Mouse (Mus musculus) adrenal gland, postnatal 14 days (tissue): ENCODE measurements at regions not wholly inside any gene's neighbourhood (a gene's known extent, or its start where the extent isn't known, plus 50 kb on each side); places are given as distances from the start of the nearest gene placed in this dataset.
"Not testable (repeated sequence)": the region's sequence is repeated elsewhere in the genome, so short reads cannot be mapped to it uniquely, and the experiment has no call there.

Experiments used
- DNase-seq: peaks from one replicate; pipeline ENCODE4 v3.0.0; 2021; ENCODE audit warnings: mixed read lengths

- DNase-seq: no peak
Measured at GRCm38 (mm10) chr10:119099092-119099792, 140.6 kb downstream of the Cand1 start.

- DNase-seq: no peak
Measured at GRCm38 (mm10) chr10:119094166-119094565, 145.7 kb downstream of the Cand1 start.

GRCm38 (mm10) chr10:119087886-119088285 lies 152.0 kb downstream of the Cand1 start:
- DNase-seq: no peak

- no peak for DNase-seq
Measured at GRCm38 (mm10) chr10:119087071-119087665, 152.7 kb downstream of the Cand1 start.

GRCm38 (mm10) chr10:119086450-119086849 lies 153.4 kb downstream of the Cand1 start:
- DNase-seq: no peak

GRCm38 (mm10) chr10:119083431-119083830 lies 156.4 kb downstream of the Cand1 start:
- DNase-seq: no peak

- no peak for DNase-seq
Measured at GRCm38 (mm10) chr10:119082861-119083260, 157.0 kb downstream of the Cand1 start.

GRCm38 (mm10) chr10:119081766-119082165 lies 158.1 kb downstream of the Cand1 start:
- DNase-seq: not testable (repeated sequence)

GRCm38 (mm10) chr10:119076100-119076566 lies 163.7 kb downstream of the Cand1 start:
- no peak for DNase-seq

GRCm38 (mm10) chr10:119074887-119075286 lies 165.0 kb downstream of the Cand1 start:
- DNase-seq: no peak

- DNase-seq: no peak
Measured at GRCm38 (mm10) chr10:119073991-119074390, 165.9 kb downstream of the Cand1 start.

- DNase-seq: peak; percentile 55
Measured at GRCm38 (mm10) chr10:119069410-119069809, 170.4 kb downstream of the Cand1 start.

GRCm38 (mm10) chr10:119067838-119068237 lies 172.0 kb downstream of the Cand1 start:
- no peak for DNase-seq

GRCm38 (mm10) chr10:119067366-119067765 lies 172.5 kb downstream of the Cand1 start:
- no peak for DNase-seq

- peak; percentile 86 for DNase-seq
Measured at GRCm38 (mm10) chr10:119065974-119066373, 173.9 kb downstream of the Cand1 start.

GRCm38 (mm10) chr10:119065133-119065817 lies 174.6 kb downstream of the Cand1 start:
- peak; percentile 88 for DNase-seq

- no peak for DNase-seq
Measured at GRCm38 (mm10) chr10:119064218-119064617, 175.6 kb downstream of the Cand1 start.

- peak; percentile 58 for DNase-seq
Measured at GRCm38 (mm10) chr10:119063209-119063699, 176.6 kb downstream of the Cand1 start.

- peak; percentile 54 for DNase-seq
Measured at GRCm38 (mm10) chr10:119061958-119062599, 177.8 kb downstream of the Cand1 start.

- peak; percentile 65 for DNase-seq
Measured at GRCm38 (mm10) chr10:119061349-119061850, 178.5 kb downstream of the Cand1 start.

- DNase-seq: no peak
Measured at GRCm38 (mm10) chr10:119058493-119059020, 181.3 kb downstream of the Cand1 start.

- DNase-seq: peak; percentile 86
Measured at GRCm38 (mm10) chr10:119055199-119055785, 184.6 kb downstream of the Cand1 start.
